Mouse (Mus musculus): ENCODE measurements around the gene Plod3. TPM values are rescaled to one million over a fixed set of nuclear protein-coding genes. Genes with fewer than 3 reads are reported as not detected.
"Not testable (repeated sequence)": the region's sequence is repeated elsewhere in the genome, so short reads cannot be mapped to it uniquely, and the experiment has no call there.

Plod3 gene
- polyA plus RNA-seq (2012; ENCODE audit: insufficient read depth, insufficient read length, low replicate concordance, missing spikeins) = not detected in 2 replicates

DNA sequence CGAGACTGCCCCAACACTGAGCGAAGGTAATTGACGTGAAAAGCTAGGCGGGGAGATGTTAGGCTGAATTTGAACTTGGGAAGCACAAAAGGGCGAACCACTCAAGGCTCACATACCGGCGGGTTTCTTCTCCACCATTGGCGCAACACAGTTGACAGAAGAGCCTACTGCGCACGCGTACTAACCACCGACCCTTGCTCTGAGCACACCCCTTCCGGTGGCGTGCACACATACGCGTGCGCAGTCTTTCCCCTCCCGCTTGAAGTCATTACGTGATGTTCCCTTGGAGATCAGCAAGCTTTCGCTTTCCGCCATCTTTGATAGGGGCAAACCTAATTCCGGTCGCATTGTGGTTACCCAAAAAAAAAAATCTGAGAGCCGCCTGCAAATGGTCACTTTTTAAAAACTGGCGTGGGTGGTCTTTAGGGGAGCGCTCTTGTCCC, at the start of gene Plod3:
Gene Plod3 (plus strand): TSS at position 325 of the 443 bp plus-strand sequence.
- H3K4me3 ChIP-seq (ENCODE audit: insufficient read depth, low read depth, low read length) = peak within 1 kb of the TSS; percentile 84
- peaks cover 12% of the 10 kb centered on the region for H3K4me1 ChIP-seq (ENCODE audit: control insufficient read depth, insufficient read depth, low read length)
- no peak for TF ChIP-seq CTCF (IDR thresholded peaks at IDR 0.05; ENCODE audit: insufficient read depth, low read depth, low read length)
- TF ChIP-seq POLR2A (IDR thresholded peaks at IDR 0.05; ENCODE audit: insufficient read depth, low read depth, low read length) = peak; percentile 39; the same call in 1 of the 2 replicates
- under 1% methylated on average over 26 of the region's 26 CpGs for WGBS
- H3K27ac ChIP-seq (ENCODE audit: insufficient read depth, low read depth, low read length) = peak within 1 kb of the TSS; percentile 43

DNA sequence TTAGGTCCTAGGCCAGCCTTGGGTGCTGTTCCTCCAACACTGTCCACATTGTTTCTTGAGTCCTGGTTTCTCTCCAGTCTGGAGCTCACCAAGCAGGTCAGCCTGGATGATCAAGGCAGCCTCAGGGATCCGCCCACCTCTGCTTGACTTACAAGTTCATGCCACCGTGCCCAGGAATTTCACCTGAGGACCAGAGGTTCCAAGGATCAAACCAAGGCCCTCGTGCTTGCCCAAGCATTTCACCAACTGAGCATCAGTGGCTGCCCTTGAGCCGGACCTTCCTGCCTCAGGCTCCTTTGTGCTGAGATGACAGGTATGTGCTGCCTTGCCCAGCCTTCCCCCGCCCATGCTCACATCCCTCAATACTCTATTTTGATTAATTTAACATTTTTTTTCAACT, 49.2 kb upstream of the Plod3 start:
- Histone ChIP-seq H3K27ac (ENCODE audit: insufficient read depth, low read depth, low read length) (no peak overlapping the region), H3K4me3 (ENCODE audit: insufficient read depth, low read depth, low read length) (no peak overlapping the region), H3K4me1 (ENCODE audit: control insufficient read depth, insufficient read depth, low read length) (no peaks in the 10 kb centered on the region)
- TF ChIP-seq POLR2A (IDR thresholded peaks at IDR 0.05; ENCODE audit: insufficient read depth, low read depth, low read length) (no peak), CTCF (IDR thresholded peaks at IDR 0.05; ENCODE audit: insufficient read depth, low read depth, low read length) (no peak)
- 91% methylated on average over 5 of the region's 5 CpGs for WGBS

DNA sequence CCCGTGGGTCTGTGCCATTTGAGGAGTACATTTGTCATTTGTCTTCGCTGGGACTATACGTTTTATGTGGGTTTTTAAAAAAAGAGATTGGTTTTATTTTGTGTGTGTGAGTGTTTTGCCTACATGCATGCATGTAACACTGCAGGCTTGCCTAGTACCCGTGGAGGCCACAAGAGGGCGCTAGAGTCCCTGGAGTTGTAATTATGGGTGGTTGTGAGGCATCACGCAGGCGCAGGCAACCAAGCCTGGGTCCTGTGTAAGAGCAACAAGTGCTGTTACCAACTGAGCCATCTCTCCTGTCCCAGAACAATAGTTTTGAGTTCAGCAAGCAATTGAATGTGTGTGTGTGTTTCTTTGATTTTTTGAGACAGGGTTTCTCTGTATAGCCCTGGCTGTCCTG, 47.5 kb upstream of the Plod3 start:
- no peak for TF ChIP-seq POLR2A (IDR thresholded peaks at IDR 0.05; ENCODE audit: insufficient read depth, low read depth, low read length)
- TF ChIP-seq CTCF (IDR thresholded peaks at IDR 0.05; ENCODE audit: insufficient read depth, low read depth, low read length) = peak; percentile 28; the same call in 1 of the 2 replicates
- 68% methylated on average over 7 of the region's 7 CpGs for WGBS
- Histone ChIP-seq H3K4me3 (ENCODE audit: insufficient read depth, low read depth, low read length) (no peak overlapping the region), H3K27ac (ENCODE audit: insufficient read depth, low read depth, low read length) (no peak overlapping the region), H3K4me1 (ENCODE audit: control insufficient read depth, insufficient read depth, low read length) (no peaks in the 10 kb centered on the region)

DNA sequence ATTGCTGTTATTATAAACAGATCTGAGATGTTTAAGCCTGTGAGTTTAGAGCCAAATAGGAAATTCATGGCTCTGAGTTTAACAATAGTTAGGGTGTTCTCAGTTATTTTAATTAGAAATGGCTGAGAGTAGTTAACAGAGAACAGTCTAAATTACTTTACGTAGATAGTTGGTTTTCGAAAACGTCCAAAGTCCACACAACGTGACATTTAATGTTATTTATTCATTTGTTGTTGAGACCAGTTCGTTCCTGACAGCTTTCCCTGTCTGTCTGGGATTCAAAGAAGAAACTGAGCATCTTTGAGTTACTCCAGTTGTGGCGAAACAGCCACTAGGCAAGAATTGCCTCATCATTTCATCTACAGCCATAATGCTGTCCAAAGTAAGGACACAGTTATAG, 46.8 kb upstream of the Plod3 start:
- H3K4me3 ChIP-seq (ENCODE audit: insufficient read depth, low read depth, low read length); H3K27ac ChIP-seq (ENCODE audit: insufficient read depth, low read depth, low read length); H3K4me1 ChIP-seq (ENCODE audit: control insufficient read depth, insufficient read depth, low read length): not testable (repeated sequence)
- WGBS = 83% methylated on average over 6 of the region's 6 CpGs

DNA sequence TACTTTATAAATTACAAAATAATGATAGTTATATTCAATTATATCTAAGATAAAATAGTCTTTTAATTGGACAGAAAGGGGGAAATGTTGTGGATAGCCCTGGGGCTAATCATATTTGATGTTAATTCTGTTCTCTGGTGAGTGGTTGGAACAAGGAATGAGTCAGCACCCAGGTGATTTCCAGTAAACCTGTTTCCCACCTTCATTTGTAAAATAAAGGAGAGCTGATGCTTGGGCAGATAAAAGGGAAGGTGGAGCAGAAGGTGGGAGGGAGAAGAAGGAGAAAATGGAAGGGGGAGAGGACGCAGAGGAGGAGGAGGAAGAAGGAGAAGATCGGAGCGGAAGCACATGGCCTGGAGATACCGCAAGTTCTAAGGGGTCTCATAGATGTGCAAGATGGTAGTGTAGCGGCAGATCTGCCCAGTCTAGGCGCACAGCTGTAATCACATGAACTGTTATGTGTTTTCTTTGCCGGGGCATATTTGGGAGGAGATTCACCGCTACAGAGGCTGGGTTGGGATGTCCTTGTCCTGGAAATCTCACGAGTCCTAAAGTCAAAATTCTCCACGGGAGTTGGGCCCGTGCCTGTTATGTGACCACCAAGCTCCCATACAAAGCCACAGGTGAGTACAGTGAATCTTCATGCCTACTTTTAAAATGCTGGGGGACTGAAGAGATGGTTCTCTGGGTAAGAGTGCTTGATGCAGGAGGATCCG, 45.8 kb upstream of the Plod3 start:
- Histone ChIP-seq H3K4me1 (ENCODE audit: control insufficient read depth, insufficient read depth, low read length) (peaks cover 9% of the 10 kb centered on the region), H3K4me3 (ENCODE audit: insufficient read depth, low read depth, low read length) (no peak overlapping the region), H3K27ac (ENCODE audit: insufficient read depth, low read depth, low read length) (no peak overlapping the region)
- 92% methylated on average over 12 of the region's 12 CpGs for WGBS
- TF ChIP-seq CTCF (IDR thresholded peaks at IDR 0.05; ENCODE audit: insufficient read depth, low read depth, low read length) = no peak
- no peak for TF ChIP-seq POLR2A (IDR thresholded peaks at IDR 0.05; ENCODE audit: insufficient read depth, low read depth, low read length)

DNA sequence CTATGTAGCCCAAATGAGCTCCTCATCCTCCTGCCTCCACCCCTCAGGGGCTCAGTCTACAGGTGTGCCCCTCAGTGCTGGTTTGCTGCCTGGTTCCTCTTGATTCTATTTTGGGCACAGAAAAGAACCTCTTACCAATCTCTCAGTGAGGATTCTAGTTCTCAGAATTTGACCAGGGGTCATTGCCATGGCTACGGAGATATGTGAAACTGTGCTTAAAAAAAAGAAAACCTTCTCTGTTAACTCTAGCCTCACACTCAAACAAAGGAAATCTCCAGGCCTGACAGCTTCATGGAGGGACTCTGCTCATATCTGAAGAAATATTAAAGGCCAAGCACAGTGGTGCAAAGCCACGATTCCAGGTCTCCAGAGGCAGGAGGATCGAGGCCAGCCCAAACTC, 44.0 kb upstream of the Plod3 start:
- H3K4me1 ChIP-seq (ENCODE audit: control insufficient read depth, insufficient read depth, low read length) = peaks cover 9% of the 10 kb centered on the region
- 82% methylated on average over 3 of the region's 3 CpGs for WGBS
- H3K27ac ChIP-seq (ENCODE audit: insufficient read depth, low read depth, low read length) = no peak overlapping the region
- TF ChIP-seq POLR2A (IDR thresholded peaks at IDR 0.05; ENCODE audit: insufficient read depth, low read depth, low read length) (no peak), CTCF (IDR thresholded peaks at IDR 0.05; ENCODE audit: insufficient read depth, low read depth, low read length) (no peak)
- no peak overlapping the region for H3K4me3 ChIP-seq (ENCODE audit: insufficient read depth, low read depth, low read length)

DNA sequence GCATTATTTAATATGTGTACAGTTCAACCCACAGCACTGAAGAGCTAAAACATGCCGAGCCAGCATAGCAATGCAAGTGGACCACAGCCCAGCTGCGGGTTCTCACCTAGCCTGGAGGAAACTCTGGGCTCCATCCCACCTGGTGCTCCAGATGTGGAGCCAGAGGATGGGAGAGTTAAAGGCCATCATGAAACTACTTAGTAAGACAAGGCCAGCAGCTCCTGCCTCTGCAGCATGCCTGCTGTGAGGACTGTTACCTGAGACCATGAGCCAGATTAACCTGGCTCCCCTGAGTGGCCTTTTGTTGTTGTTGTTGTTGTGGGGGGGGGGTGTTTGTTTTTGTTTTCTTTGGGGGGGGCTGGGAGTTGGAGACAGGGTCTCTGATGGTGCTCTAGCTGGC, 43.4 kb upstream of the Plod3 start:
- 88% methylated on average over 2 of the region's 2 CpGs for WGBS
- no peak overlapping the region for H3K4me3 ChIP-seq (ENCODE audit: insufficient read depth, low read depth, low read length)
- TF ChIP-seq CTCF (IDR thresholded peaks at IDR 0.05; ENCODE audit: insufficient read depth, low read depth, low read length) (no peak), POLR2A (IDR thresholded peaks at IDR 0.05; ENCODE audit: insufficient read depth, low read depth, low read length) (no peak)
- H3K27ac ChIP-seq (ENCODE audit: insufficient read depth, low read depth, low read length) = no peak overlapping the region
- H3K4me1 ChIP-seq (ENCODE audit: control insufficient read depth, insufficient read depth, low read length) = peaks cover 9% of the 10 kb centered on the region

DNA sequence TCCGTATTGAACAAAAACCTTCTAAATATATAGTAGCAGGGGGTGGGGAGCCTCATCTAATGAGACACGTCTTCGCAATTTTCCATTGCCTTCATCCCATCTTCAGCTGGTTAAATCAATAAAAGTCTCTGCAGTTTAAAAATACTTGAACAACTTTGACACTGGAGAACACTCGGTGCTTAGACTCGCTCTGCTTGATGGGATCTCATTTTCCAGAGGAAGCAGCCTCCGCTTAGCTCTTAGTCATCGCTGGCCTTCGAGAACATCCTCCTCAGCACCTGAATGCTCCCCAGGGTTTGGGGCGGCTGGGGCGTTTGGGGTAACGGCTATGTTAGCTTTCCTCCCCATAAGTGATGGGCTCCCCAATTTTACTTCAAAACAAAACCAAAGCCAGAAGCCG, 41.7 kb upstream of the Plod3 start:
- H3K4me3 ChIP-seq (ENCODE audit: insufficient read depth, low read depth, low read length) = no peak overlapping the region
- WGBS = 42% methylated on average over 12 of the region's 12 CpGs
- no peak for TF ChIP-seq CTCF (IDR thresholded peaks at IDR 0.05; ENCODE audit: insufficient read depth, low read depth, low read length)
- TF ChIP-seq POLR2A (IDR thresholded peaks at IDR 0.05; ENCODE audit: insufficient read depth, low read depth, low read length) = no peak

DNA sequence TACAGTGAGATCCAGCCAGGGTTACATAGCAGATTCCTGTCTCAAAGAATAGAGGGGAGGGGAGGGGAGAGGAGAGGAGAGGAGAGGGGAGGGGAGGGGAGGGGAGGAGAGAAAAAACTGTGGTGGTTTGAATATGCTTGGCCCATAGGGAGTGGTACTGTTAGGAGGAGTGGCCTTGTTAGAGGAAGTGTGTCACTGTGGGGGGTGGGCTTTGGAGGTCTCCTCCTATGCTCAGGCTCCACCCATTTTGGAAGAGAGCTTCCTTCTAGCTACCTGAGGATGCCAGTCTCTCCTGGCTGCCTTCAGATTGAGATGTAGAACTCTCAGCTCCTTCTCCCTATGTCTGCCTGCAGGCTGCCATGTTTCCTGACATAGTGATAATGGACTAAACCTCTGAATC, 38.9 kb upstream of the Plod3 start:
- Histone ChIP-seq H3K27ac (ENCODE audit: insufficient read depth, low read depth, low read length) (no peak overlapping the region), H3K4me1 (ENCODE audit: control insufficient read depth, insufficient read depth, low read length) (peaks cover 12% of the 10 kb centered on the region), H3K4me3 (ENCODE audit: insufficient read depth, low read depth, low read length) (no peak overlapping the region)
- TF ChIP-seq CTCF (IDR thresholded peaks at IDR 0.05; ENCODE audit: insufficient read depth, low read depth, low read length) (no peak), POLR2A (IDR thresholded peaks at IDR 0.05; ENCODE audit: insufficient read depth, low read depth, low read length) (no peak)

More for the DNA sequence above, 41.7 kb upstream of the Plod3 start:
- Histone ChIP-seq H3K27ac (ENCODE audit: insufficient read depth, low read depth, low read length) (0 out of 2 replicates have a peak overlapping the region, but pooled peaks have one; percentile 35), H3K4me1 (ENCODE audit: control insufficient read depth, insufficient read depth, low read length) (peaks cover 12% of the 10 kb centered on the region)

DNA sequence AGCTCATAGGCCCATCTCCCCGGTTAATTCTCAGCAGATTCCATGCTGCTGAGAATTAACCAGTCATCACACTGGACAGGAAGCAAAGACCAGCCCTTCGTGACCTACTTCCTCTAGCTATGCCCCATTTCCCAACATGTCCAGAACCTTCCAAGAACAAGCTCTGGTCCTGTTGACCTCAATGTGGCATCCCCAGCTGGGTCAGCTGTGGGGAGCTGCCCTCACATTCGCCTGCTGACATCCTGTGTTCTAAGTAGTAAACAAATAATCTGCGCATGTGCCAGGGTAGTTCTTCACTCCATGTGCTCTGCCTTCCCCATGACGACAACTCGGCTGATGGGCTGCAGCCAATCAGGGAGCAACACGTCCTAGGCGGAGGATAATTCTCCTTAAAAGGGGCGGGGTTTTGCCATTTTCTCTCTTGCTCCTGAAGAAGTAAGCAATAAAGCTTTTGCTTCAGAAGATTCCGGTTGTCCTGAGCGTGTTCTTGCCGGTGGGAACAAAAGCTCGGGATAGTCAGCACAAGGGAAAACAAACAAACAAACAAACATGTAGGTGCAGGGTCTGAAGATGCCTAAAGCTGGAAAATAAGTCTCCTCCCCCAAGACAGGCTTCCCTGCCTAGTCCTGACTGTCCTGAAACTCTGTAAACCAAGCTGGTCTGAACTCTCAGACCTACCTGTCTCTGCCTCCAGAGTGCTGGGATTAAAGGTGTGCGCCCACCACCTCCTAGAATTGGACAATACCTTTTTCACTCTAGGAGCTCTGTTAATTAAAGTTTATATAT, 37.1 kb upstream of the Plod3 start:
- 75% methylated on average over 14 of the region's 14 CpGs for WGBS

More for the DNA sequence above, 37.1 kb upstream of the Plod3 start:
- H3K4me3 ChIP-seq (ENCODE audit: insufficient read depth, low read depth, low read length); H3K27ac ChIP-seq (ENCODE audit: insufficient read depth, low read depth, low read length): not testable (repeated sequence)
- H3K4me1 ChIP-seq (ENCODE audit: control insufficient read depth, insufficient read depth, low read length) = peaks cover 15% of the 10 kb centered on the region
